Mouse (Mus musculus): ENCODE measurements around the gene Glt8d2.

- TF ChIP-seq POLR2A (IDR thresholded peaks at IDR 0.05; ENCODE audit: insufficient read length, low read depth) (no peak), MAX (IDR thresholded peaks at IDR 0.05; ENCODE audit: low read depth) (no peak), POLR2AphosphoS2 (IDR thresholded peaks at IDR 0.05; ENCODE audit: insufficient read length, low read depth) (no peak), USF1 (IDR thresholded peaks at IDR 0.05; ENCODE audit: low read depth) (no peak), TCF12 (IDR thresholded peaks at IDR 0.05; ENCODE audit: insufficient read depth, poor library complexity, severe bottlenecking) (no peak), CEBPB (IDR thresholded peaks at IDR 0.05; ENCODE audit: insufficient read depth, poor library complexity, severe bottlenecking) (no peak), MYOD1 (IDR thresholded peaks at IDR 0.05; ENCODE audit: control insufficient read depth in 1 of 3, insufficient read length in 2 of 3, low read depth in 2 of 3) (no peak), TCF3 (IDR thresholded peaks at IDR 0.05; ENCODE audit: insufficient read length, low read depth) (no peak), E2F4 (IDR thresholded peaks at IDR 0.05; ENCODE audit: insufficient read depth) (no peak)
These were observed 68.2 kb downstream of the Glt8d2 start for GRCm38 (mm10) chr10:82622235-82622634.

Data from myocyte (in vitro differentiated cells).